Comparison of ENCODE assay signal across 29 mouse cellular contexts in the genomic region with DNA sequence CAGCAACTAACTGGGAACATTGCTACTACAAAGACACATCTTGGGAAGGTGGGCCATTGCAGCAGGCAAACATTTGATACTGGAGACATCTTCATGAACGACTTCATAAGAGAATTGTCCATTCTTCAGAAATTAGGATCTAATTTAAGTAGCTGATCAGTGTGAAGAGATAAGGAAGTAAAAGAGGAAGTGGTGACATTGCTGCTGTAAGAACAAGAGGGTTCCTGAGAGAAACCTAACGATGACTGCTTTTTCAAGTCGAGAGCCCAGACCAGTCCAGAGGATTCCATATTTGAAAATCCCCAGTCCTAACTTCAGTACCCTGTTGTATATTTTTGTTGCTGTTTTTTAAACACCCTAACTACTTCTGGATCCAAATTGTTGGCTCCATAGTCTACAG. TPM values are rescaled to one million over a fixed set of nuclear protein-coding genes. Genes with fewer than 3 reads are reported as not detected.
A peak's percentile ranks its signal among the peaks of the same experiment; 100 is the strongest.
DNase-seq lines count a peak whose midpoint lies in the region; ATAC-seq and TF ChIP-seq lines count a peak whose summit lies in the region.
"Had no signal": no experiment of that assay in that cellular context is flagged by ENCODE, and none has a peak within 500 bp of the region (broad histone marks: within the 10 kb centered on the region; RNA-seq: fewer than 3 reads in every experiment).

No protein-coding gene starts in this region.

- TF ChIP-seq EP300 in CH12.LX (IDR thresholded peaks at IDR 0.05; ENCODE audit: low read length) = peak; percentile 85

- H3K4me3 ChIP-seq in CH12.LX (replicated peaks in 1 of 3; ENCODE audit: low read depth in 2 of 3, low read length in 2 of 3, poor library complexity in 1 of 3) = no peak overlapping the region
- H3K4me3 ChIP-seq: embryonic facial prominence, embryonic 12.5 days; heart, adult 2 months; heart, embryonic 12.5 days; liver, embryonic 15.5 days; lung, embryonic 15.5 days; neural tube, embryonic 15.5 days had no signal

- peak; percentile 50 for DNase-seq in CH12.LX (ENCODE audit: extremely low read depth)
- DNase-seq in gastrocnemius, adult 8-10 months (ENCODE audit: low spot score in 2 of 2) = no peak
- DNase-seq in cerebellum, postnatal 14 days = no peak
- DNase-seq in thymus, postnatal 36 days = no peak
- DNase-seq: adrenal gland, postnatal 36 days; cerebellum, adult 18-20 months; cerebellum, postnatal 25 days; embryo, embryonic 11 days; gastrocnemius, postnatal 36 days; heart, adult 2 months; heart, postnatal 4 days; kidney, adult 11 months; kidney, postnatal 14 days; layer of hippocampus, adult 9-11 months; liver; lung, postnatal 36 days; midbrain, embryonic 14.5 days; right cerebral cortex, postnatal 4 days; thymus, adult 2 months; thymus, postnatal 4 days had no signal

- H3K79me2 ChIP-seq in CH12.LX (replicated peaks; ENCODE audit: control insufficient read depth, extremely low read depth, insufficient read depth, poor library complexity, severe bottlenecking) = peaks cover 22% of the 10 kb centered on the region

- peaks cover 2% of the 10 kb centered on the region for H3K9me3 ChIP-seq in CH12.LX (replicated peaks; ENCODE audit: low read length)
- H3K9me3 ChIP-seq: liver, embryonic 15.5 days; lung, embryonic 15.5 days; neural tube, embryonic 15.5 days had no signal

- H3K4me2 ChIP-seq in CH12.LX (ENCODE audit: insufficient read depth, low read depth, poor library complexity, severe bottlenecking) = no peak overlapping the region; the same call in 1 of the 2 replicates
- H3K4me2 ChIP-seq: embryonic facial prominence, embryonic 12.5 days; heart, embryonic 12.5 days; hindbrain, embryonic 14.5 days; liver, embryonic 15.5 days; lung, embryonic 15.5 days; neural tube, embryonic 15.5 days had no signal

- dilution Hi-C loops in CH12.LX (cut with MboI; ENCODE audit: extremely low pct_ligation_motif_present, extremely low pct_unique_long_range_greater_than_20kb, low sequenced_read_pairs) = no loop called here

- TF ChIP-seq CTCF in CH12.LX (conservative IDR thresholded peaks at IDR 0.05 in 1 of 2, IDR thresholded peaks at IDR 0.05 in 1 of 2; ENCODE audit: low read depth in 2 of 2, low read length in 2 of 2) = no peak

- no peak for TF ChIP-seq RAD21 in CH12.LX (IDR thresholded peaks at IDR 0.05; ENCODE audit: low read depth, low read length)

- H3K36me3 ChIP-seq in CH12.LX (replicated peaks in 1 of 2; ENCODE audit: control insufficient read depth in 1 of 2, insufficient read depth in 1 of 2, low read length in 1 of 2) = peaks cover 27 to 69% of the 10 kb centered on the region in 2 experiments

- H3K27me3 ChIP-seq in CH12.LX (replicated peaks) = no peaks in the 10 kb centered on the region
- H3K27me3 ChIP-seq: embryonic facial prominence, embryonic 12.5 days; heart, embryonic 12.5 days; liver, embryonic 15.5 days; lung, embryonic 15.5 days; neural tube, embryonic 15.5 days had no signal

- peaks cover 4 to 17% of the 10 kb centered on the region in 2 experiments for H3K4me1 ChIP-seq in CH12.LX (ENCODE audit: control insufficient read depth in 1 of 2, insufficient read depth in 2 of 2)
- H3K4me1 ChIP-seq: embryonic facial prominence, embryonic 12.5 days; heart, embryonic 12.5 days; lung, embryonic 15.5 days; neural tube, embryonic 15.5 days had no signal

- in situ Hi-C loops in CH12.LX (cut with MboI; ENCODE audit: low pct_ligation_motif_present, low pct_unique_long_range_greater_than_20kb, low sequenced_read_pairs) = no loop called here

- no peak for TF ChIP-seq POLR2A in CH12.LX (IDR thresholded peaks at IDR 0.05; ENCODE audit: low read depth, low read length)

- peak; percentile 85 for ATAC-seq in common myeloid progenitor, adult 5-6 weeks (replicated peaks; ENCODE audit: low read depth, poor library complexity, severe bottlenecking)
- ATAC-seq in megakaryocyte progenitor cell, adult 5-6 weeks (replicated peaks; ENCODE audit: poor library complexity) = peak; percentile 75
- ATAC-seq: forebrain, embryonic 14.5 days had no signal

- H3K9ac ChIP-seq in CH12.LX (ENCODE audit: insufficient read depth, low read depth) = 0 out of 2 replicates have a peak overlapping the region, but pooled peaks have one; percentile 15
- H3K9ac ChIP-seq: embryonic facial prominence, embryonic 12.5 days; heart, embryonic 12.5 days; hindbrain, embryonic 14.5 days; liver, embryonic 15.5 days; lung, embryonic 15.5 days; neural tube, embryonic 15.5 days had no signal

- no peak overlapping the region for H3K27ac ChIP-seq in CH12.LX (ENCODE audit: insufficient read depth, low read depth)
- H3K27ac ChIP-seq: embryonic facial prominence, embryonic 12.5 days; heart, adult 2 months; hindbrain, embryonic 14.5 days; liver, embryonic 15.5 days; lung, embryonic 15.5 days; neural tube, embryonic 15.5 days had no signal

TF ChIP-seq in CH12.LX, 34 proteins besides CTCF, POLR2A, EP300 and RAD21:
- TF ChIP-seq GABPA (IDR thresholded peaks at IDR 0.05; ENCODE audit: insufficient replicate concordance, low read depth, low read length) (no peak), IRF4 (IDR thresholded peaks at IDR 0.05; ENCODE audit: low read depth, low read length) (peak; percentile 82), ELF1 (IDR thresholded peaks at IDR 0.05; ENCODE audit: low read depth, low read length) (peak; percentile 58), MEF2A (IDR thresholded peaks at IDR 0.05; ENCODE audit: borderline replicate concordance, low read depth, low read length) (0 out of 2 replicates have a peak, but pooled peaks have one; percentile 37), JUND (conservative IDR thresholded peaks at IDR 0.05; ENCODE audit: low read depth, low read length) (0 out of 2 replicates have a peak, but pooled peaks have one; percentile 55), SMC3 (IDR thresholded peaks at IDR 0.05; ENCODE audit: low read depth, low read length) (no peak), ZKSCAN1 (IDR thresholded peaks at IDR 0.05; ENCODE audit: borderline replicate concordance, low read depth, low read length) (no peak), PAX5 (IDR thresholded peaks at IDR 0.05; ENCODE audit: low read length) (no peak)
TF ChIP-seq in CH12.LX: peak in this region for 4.

RNA-seq across cellular contexts. Expression of a gene that starts 26.3 kb away (rescaled TPM):
- total RNA-seq in CH12.LX (2012; rRNA removed) (20.4 and 24.7 TPM in 2 replicates), CH12.LX (2014; rRNA removed) (37.5 and 43.5 TPM in 2 replicates)
- polyA plus RNA-seq in CH12.LX (2012; ENCODE audit: insufficient read length, low read depth) = 22.7 and 22.9 TPM in 2 replicates
- total RNA-seq in common myeloid progenitor, adult 5-6 weeks (2017) = 45.4 and 60.2 TPM in 2 replicates
- total RNA-seq in megakaryocyte progenitor cell, adult 5-6 weeks (2015) = 31.4 TPM in 2 replicates
- 36.8 and 59.3 TPM in 2 replicates for total RNA-seq in megakaryocyte progenitor cell, adult 5-6 weeks (2017)
- 10 to 100 TPM; 18.8 to 26.2 (median 22.8) TPM for total RNA-seq in gastrocnemius, adult 8-10 months (2022)
